Mouse (Mus musculus) mature B cell (primary cell): ENCODE results near the gene Fam216a.
"Not testable (repeated sequence)": the region's sequence is repeated elsewhere in the genome, so short reads cannot be mapped to it uniquely, and the experiment has no call there.

Source experiments
- in situ Hi-C: fragments of 300-500 bp; cut with MboI; formaldehyde crosslinking; loops from 2 replicates; pipeline ENCODE4 v1.14.3; 2019

Gene Fam216a

DNA sequence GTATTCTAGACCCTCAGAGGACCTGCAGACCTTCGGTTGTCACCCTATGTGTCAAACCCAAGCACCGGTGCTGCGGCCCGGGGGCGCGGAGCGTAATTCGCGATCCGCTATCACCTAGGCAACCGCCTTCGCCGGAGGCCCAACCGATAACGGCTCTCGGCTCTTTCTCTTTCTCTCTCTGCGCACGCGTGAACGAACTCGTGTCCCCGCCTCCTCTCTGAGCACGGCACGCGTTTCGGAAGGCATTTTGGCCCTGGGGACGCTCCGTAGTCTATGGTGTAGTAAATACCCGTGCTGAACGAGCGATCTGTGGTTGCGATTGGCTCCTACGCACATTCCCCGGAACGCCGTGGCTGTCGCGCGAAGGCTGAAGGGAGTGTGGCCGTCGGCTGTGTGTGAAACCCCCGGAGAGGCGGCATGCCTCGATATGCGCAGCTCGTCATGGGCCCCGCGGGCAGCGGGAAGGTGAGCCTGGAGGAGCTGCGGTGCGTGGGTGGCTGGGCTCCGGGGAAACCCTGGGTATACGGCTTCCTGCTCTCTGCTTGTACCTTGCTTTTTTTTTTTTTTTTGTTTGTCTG lies at the start of gene Fam216a:
Gene Fam216a, minus strand, starts transcription at position 173 of the 578 bp plus-strand sequence.
- in situ Hi-C loops = no loop called here

DNA sequence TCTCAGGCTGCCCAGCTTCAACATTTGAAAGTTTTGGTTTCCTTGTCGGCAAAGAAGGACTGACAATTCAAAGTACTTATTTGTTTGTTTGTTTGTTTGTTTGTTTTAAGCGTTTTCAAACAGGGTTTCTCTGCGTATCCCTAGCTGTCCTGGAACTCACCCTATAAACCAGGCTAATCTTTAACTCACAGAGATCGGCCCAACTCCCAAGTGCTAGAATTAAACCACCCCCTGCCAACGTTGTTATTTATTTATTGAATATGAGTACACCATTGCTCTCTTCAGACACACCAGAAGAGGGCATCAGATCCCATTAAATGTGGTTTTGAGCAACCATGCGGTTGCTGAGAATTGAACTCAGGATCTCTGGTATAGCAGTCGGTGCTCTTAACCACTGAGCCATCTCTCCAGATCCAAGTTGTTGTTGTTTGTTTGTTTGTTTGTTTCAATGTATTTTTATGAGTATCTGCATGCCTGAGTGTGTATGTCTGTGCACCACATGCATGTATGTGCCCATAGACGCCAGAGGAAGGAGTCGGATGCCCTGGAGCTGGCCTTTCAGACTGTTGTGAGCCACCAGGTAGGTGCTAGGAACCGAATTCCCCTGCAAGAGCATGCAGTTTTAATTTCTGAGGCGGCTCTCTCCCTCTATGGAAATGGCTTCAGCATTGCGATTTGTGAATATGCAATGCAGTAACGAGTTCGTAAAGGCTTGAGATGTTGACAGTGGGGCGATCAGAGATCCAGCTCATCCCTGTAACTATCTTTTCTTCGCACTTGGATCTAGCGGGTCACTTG lies 49.3 kb upstream of the Fam216a start, which contains the start of gene Anapc7:
Gene Anapc7, plus strand, starts transcription at position 423 of the 798 bp plus-strand sequence.
- in situ Hi-C loops = no loop called here

DNA sequence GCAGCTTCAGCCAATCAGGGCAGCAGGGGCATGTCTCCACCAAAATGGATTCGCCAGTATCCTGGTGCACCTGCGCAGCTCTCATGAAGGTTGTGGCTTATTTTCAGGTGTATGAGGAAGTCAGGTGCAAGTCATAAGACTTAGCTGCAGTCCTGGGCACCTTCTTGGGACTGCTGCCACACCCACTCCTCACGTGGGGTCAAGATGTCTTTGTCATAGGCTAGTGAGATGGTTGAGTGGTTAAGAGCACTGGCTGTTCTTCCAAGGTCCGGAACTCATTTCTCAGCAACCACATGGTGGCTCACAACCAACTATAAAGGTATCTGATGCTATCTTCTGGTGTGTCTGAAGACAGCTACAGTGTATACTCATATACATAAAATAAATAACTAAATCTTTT lies 48.5 kb upstream of the Fam216a start:
- in situ Hi-C loops = not testable (repeated sequence)

DNA sequence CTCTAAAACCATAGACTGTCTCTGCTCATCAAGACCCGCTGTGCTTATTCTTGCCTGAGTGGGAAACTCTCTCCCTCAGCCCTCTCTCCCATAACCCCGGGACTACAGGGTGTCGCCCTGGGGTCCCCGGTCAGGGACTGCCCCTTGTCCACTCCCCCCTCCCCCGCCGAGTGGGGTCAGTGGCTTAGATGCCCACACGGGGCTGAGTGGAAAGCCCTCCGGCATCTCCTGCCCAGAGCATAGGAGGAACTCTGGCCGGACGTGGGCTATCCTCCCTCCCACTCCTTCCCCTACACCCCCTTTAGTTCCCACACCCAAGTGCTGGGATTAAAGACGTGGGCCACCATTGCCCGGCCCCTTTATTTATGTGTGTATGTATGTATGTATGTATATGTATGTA lies 43.3 kb upstream of the Fam216a start:
- in situ Hi-C loops = no loop called here

DNA sequence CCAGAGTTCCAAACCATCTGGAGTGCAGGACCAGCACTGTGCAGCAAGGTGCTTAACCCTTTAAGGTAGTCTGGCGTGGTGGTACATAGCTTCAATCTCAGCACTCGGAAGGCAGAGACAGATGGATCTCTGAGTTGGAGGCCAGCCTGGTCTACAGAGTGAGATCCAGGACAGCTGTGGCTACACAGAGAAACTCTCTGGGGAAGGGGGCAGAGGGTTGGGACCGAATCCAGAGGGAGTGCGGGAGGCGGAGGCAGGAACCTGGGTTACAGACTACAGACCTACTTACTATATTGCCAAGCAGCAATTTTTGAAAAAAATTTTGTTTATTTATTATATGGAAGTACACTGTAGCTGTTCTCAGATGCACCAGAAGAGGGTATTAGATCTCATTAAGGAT lies 42.2 kb upstream of the Fam216a start:
- in situ Hi-C loops = no loop called here

DNA sequence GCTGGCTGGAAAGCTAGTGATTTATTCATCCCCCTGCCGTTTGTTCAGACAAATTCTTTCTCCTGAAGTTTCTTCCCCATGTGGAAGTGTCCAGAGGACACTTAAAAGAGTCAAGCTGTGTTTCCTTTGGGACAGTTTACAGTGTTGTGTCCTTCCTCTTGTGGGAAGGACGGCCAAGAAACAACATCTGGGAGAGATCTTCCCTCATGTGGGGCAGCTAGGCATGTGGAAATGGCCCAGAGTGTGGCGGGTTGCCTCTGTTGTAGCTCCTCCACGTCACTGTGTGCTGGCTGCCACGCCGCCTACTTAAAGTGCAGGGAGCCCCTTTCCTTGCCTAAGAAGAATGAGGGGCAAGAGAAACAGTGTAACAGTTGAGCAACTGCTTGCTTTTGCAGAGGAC lies 40.7 kb upstream of the Fam216a start:
- in situ Hi-C loops = no loop called here

DNA sequence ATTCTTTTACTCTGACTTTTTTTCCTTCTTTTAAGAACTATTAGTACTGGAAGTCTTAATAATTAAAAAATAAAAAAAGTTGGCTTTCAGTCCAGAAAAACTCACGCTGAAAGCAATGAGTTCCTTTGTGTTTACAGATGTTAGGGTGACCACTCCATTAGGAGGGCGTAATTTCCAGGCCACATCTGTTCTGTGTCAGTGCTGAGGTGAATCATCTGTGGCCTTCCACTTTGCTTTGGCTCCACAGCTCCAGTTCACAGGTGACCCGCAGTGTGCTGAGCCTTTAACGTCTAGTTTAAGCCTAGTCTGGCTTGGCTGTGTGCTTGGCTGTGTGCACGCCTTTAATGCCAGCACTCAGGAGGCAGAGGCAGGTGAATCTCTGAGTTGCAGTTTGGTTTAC lies 39.7 kb upstream of the Fam216a start:
- in situ Hi-C loops = no loop called here

DNA sequence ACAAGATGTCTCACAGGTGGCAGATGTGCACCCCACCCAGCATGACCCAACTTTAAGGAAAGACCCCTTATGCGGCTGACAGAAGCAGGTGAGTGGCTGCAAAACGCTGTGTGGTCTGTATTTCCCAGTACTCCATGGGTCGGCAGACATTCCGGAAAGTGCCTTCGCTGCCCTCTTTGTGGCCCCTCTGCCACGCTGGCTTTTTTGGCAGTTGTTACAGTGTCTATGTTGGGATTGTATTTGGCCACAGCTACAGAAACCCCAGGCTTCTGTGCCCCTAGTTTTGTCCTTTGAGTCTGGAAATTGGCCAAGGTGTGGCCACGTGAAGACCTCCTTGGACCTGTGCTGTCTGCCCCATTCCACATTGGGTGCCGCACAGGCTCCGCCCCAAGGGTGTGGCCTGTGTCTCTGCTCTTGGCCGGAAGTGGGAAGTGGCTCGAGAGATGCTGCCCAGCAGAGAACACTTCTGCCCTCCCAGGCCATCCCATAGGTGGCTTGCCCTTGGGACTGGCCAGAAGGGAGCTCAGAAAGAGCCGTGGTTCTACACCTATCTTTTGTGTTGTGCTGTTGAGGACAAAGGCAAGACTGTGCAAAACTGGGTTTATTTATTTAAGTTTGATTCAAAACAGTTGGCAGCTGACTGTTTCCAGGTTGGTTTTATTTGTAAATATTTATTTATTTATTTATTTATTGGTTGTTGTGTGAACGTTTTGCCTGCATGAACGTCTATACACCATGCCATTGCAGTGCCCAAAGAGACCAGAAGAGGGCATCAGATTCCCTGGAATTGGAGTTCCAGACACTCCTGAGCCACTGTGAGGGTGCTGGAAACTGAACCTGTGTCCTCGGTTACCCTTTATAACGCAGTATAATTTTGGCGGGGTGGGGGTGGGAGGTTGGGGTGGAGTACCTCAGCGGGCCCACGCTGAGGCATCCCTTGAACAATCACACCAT lies 37.8 kb upstream of the Fam216a start:
- in situ Hi-C loops = no loop called here

DNA sequence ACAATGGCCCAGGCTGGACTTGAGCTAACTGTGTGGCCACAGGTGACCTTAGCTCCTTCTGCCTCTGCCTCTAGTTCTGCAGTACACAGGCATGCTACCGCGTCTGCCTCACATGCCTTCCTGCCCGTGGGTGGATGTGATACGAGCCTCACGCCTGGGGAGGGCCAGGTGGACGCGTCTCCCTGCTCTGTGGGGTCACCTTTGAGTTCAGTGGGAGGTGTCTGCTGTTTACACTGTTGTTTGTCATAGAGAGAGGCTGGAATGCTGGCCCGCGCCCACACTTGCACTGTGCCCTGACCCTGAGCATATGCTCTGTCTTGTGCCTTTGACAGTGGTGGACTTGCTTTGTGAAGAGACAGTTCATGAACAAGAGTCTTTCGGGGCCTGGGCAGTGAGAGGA lies 33.4 kb upstream of the Fam216a start:
- in situ Hi-C loops = no loop called here

DNA sequence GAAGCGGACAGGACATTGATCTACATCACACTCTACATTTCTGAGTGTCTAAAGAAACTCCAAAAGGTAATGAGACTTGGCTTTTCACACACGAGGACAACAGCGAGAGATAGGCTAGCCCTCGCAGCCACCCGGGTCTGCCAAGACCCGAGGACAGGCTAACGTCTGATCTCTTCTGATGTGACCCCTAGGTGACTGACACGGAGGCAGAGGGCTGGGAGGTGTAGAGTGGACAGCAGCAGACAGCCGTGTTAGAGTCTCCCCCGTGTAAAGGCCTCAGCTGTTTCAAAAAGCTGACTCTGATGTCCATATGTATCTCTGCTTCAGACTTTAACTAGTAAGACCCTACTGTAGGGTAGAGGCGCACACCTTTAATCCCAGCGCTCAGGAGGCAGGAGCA lies 31.2 kb upstream of the Fam216a start:
- in situ Hi-C loops = no loop called here

DNA sequence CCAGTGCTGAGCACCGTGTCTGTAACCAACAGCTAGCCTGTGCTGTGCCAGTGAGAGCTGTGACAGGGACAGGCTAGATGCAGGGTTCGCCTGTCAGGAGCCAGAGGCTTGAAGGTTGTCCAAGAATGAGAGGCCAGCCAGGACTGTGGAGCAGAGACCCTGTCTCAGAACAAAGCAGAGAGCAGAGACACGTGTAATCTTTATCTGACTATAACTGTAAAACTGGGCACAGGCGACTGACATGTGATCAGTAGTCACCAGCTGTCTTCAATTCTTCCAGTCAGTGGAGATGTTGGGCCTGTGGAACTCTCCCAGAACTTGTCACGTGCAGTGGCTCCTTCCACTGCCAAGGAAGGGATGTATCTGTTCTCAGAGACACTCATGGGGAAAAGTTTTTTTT lies 30.6 kb upstream of the Fam216a start:
- in situ Hi-C loops = no loop called here

DNA sequence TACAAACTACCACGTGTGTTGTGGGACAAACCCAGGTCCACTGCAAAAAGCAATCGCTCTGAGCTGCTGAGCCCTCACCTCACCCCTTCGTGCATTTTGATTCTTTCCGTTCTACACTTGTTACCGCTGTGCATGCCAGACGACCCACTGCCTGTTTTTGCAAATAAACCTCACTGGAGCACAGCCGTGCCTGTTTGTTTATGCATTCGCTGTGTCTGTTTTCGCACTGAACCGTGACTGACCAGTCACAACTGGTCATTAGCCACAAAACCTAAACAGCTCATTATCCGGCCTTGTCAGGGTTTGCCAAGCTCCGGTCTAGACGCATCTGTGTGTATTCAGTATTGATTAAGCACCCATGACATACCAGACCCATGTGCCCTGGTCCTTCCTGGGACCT lies 30.0 kb upstream of the Fam216a start:
- in situ Hi-C loops = no loop called here

DNA sequence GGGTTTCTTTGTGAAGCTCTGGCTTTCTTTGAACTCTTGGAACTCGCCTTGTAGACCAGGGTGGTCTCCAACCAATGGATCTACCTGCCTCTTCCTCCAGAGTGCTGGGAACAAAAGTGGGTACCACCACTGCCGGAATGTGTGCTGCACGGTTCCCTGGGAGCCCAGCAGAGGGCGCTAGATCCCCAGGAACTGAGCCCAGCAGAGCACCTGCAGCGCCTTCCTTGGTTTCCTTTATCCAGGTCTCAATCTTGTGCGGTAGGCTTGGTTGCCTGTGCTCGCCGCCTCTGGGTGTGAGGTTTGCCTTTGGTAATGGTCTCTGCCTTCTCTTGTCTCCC lies 29.1 kb upstream of the Fam216a start:
- in situ Hi-C loops = no loop called here

DNA sequence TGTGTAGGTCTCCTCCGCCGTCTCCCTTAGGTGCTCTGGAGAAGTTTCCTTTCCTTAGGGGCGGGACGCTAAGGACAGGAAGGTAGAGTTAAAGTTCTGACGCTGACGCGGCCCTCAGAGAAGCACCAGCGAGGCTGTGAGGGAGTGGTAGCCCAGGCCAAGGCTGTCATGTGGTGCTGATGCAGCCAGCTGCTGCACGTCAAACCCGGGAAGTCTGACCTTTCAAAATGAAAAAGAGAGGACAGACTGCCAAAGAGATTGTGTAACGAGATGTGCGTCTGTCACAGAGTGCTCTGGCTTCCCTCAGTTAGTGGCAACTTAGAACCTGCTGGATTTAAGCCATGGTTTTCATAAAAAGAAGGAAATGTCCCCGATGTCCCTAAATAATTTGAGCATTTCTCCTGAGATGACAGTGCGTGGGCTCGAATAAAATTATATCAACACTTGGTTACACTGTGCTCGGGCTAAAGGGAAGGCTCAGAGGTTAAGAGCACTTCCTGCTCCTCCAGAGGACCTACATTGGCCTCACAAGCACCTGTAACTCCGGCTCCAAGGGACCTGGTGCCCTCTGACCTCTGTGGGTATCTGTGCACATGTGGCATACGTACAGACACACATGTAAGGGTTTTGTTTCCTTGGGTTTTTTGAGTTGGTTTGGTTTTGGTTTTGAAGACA lies 28.6 kb upstream of the Fam216a start:
- in situ Hi-C loops = no loop called here

DNA sequence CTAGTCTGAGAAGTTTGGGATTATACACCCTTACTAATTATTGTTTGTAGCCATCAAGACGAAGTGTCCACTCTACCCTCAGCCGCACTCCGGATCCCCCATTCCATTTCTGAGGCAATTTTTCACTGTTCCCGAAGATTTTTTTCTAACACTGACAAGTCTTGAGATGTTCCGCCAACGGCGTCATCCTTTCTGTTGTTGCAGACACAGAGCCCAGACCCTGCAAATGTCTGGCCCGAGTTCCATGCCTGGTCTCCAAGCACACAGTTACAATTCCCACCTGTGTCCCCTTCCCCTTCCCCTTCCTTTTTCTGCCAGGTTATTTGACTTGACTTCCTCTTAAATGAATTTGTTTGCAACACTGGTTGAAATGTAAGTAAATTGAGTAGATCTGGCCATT lies 27.7 kb upstream of the Fam216a start:
- in situ Hi-C loops = no loop called here

DNA sequence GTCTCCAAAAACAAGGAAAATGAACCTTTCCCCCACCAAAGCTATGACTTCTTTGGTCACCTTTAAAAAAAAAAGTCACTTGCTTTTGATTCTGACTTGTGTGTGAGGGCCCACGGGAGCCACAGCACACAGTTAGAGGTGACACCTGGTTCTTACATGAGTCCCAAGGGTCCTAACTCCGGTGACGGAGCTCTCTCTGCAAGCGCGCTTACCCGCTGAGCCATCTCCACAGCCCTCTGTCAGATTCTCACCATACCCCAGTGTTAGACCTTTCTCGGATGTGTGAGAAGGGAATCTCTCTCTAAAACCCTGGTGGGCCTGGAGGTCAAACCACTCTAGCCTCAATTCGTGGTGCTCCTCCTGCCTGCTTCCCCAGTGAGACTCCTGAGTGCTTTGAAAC lies 25.3 kb upstream of the Fam216a start:
- in situ Hi-C loops = no loop called here

DNA sequence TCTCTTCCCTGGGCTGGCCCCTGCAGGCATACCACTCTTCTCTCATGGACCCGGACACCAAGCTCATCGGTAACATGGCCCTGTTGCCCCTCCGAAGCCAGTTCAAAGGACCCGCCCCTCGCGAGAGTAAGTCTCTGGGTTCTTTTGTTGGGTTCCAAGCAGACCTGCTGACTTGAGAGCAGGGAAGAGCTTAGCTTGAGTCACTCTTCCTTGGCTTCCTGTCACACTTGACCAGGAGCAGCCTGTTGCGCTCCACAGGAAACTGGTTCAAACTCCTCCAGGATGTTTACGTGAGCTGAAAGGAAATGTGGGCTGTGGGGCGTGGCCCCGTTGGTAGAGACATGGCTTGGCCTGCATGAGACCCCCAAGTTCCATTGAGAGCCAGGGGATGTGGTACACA lies 24.6 kb upstream of the Fam216a start:
- in situ Hi-C loops = no loop called here

DNA sequence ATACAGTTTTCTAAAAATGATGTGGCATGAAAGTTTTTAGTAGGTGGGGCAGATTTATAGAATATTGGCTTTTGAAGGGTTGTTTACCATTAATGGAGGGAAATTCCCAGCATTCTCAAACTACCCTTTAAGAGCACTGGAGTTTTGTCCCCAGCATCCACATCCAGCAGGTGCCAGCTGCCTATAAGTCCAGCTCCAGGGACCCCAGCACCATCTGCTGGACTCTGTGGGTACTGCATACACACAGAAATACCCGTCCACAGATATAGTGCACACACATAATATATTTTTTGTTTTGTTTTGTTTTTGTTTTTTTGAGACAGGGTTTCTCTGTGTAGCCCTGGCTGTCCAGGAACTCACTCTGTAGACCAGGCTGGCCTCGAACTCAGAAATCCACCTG lies 21.7 kb upstream of the Fam216a start:
- in situ Hi-C loops = no loop called here

DNA sequence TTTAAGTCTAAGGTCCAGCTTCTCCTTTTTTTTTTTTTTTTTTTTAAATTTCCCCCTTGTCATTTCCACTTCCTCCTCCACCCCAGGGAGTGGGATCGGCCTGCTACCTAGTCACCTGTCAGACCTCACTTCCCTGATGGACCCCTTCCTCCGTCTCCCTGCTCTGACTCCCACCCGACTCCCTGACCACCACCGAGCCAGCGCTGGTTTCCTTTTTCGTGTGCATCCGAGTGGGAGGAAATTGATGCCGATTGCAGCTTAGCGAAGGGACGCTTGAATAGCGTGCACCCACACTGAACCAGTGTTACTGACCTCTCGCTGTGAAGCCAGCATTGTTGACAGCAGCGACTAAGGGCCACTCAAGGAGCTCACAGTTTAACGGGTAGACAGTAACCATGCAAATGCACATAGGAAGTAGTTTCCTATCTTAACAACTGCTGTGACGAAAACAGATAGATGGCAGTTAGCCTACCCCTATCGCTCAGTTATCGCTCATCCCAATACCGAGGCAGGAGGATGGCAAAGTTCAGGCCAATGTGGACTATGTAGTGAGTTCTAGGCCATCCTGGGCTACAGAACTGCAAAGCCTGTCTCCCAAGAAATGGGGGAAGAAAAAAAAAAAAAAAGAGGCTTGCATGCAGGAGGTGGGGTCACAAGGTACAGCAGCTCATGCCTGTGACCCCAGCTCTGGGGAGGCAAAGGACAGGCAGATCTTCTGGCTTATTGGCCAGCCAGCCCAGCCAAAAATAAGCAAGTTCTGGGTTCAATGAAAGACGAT lies 20.3 kb upstream of the Fam216a start:
- in situ Hi-C loops = no loop called here

DNA sequence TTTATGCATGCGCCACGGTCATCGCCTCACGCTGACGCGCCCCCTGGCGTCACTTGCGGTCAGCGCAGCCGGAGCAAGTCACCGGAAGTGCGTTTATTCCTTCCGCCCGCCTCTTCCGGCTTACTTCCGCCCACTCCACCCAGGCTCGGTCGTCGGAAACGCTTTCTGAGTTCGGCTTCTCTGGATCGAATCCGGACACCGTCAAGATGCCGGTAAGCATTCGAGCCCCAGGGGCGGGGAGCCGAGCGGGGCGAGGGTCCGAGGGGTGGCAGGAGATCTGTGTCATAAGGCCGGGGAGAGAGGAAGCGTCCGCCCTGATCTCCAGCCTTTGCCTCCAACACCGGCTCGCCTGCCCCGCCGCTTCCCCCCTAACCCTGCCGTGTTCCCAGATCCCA lies 19.6 kb upstream of the Fam216a start, which contains the start of gene Arpc3:
Gene Arpc3, plus strand, starts transcription at position 93 of the 395 bp plus-strand sequence.
- in situ Hi-C loops = no loop called here

DNA sequence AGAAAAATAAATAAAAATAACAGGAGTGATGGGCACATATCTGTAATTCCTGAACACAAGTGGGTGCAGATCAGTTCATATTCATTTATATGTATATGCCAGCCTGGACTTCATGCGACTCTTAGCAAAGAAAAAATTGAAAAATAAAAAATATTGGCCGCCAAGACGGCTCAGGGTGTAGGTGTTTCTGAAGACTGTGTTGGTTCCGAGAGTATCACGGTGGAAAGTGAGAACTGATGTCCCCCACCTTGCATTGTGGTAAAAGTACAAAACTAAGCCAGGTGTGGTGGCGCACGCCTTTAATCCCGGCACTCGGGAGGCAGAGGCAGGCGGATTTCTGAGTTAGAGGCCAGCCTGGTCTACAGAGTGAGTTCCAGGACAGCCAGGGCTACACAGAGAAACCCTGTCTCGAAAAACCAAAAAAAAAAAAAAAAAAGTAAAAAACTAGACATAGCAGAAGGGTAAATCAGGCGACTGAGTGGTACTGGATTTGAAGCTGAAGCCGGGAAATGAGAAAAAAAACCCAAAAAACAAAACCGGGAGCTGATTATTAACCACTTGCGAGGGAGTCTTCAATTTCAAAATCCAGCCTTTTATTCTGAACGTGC lies 19.1 kb upstream of the Fam216a start:
- in situ Hi-C loops = no loop called here
